Mouse (Mus musculus): ENCODE results near the gene Pla2g3. TPM values are rescaled to one million over a fixed set of nuclear protein-coding genes. Genes with fewer than 3 reads are reported as not detected.

Pla2g3 gene
- total and polyA plus RNA-seq, 2 experiments = 0.06 TPM; not detected in 1

GRCm38 (mm10) chr11:3519051-3519726 is 31.1 kb downstream of the Pla2g3 start:
- Histone ChIP-seq H3K4me1 (ENCODE audit: control insufficient read depth, insufficient read depth, low read length) (peaks cover 2% of the 10 kb centered on the region; the same call in 1 of the 2 replicates), H3K9ac (ENCODE audit: low read depth, low read length) (no peak overlapping the region), H3K36me3 (ENCODE audit: control insufficient read depth, insufficient read depth, low read length) (peaks cover 1% of the 10 kb centered on the region; the same call in 1 of the 2 replicates), H3K27me3 (ENCODE audit: control insufficient read depth, insufficient read depth, low read length) (peaks cover 7% of the 10 kb centered on the region; the same call in 1 of the 2 replicates), H3K79me2 (ENCODE audit: control insufficient read depth, insufficient read depth, low read length) (no peaks in the 10 kb centered on the region), H3K4me3 (ENCODE audit: insufficient read depth, low read depth, low read length) (no peak overlapping the region), H3K27ac (replicated peaks; ENCODE audit: insufficient read depth, low read depth, low read length) (no peak overlapping the region)
- 78% methylated on average over 4 of the region's 4 CpGs for WGBS
- no peak for TF ChIP-seq CTCF (IDR thresholded peaks at IDR 0.05; ENCODE audit: low read depth, low read length)
- DNase-seq (ENCODE audit: extremely low read depth, low read depth, low spot score) = no peak

- Histone ChIP-seq H3K36me3 (ENCODE audit: control insufficient read depth, insufficient read depth, low read length) (peaks cover 1% of the 10 kb centered on the region; the same call in 1 of the 2 replicates), H3K9ac (ENCODE audit: low read depth, low read length) (no peak overlapping the region), H3K4me3 (ENCODE audit: insufficient read depth, low read depth, low read length) (no peak overlapping the region), H3K27me3 (ENCODE audit: control insufficient read depth, insufficient read depth, low read length) (peaks cover 6% of the 10 kb centered on the region; the same call in 1 of the 2 replicates), H3K4me1 (ENCODE audit: control insufficient read depth, insufficient read depth, low read length) (no peaks in the 10 kb centered on the region; the same call in 1 of the 2 replicates), H3K27ac (replicated peaks; ENCODE audit: insufficient read depth, low read depth, low read length) (no peak overlapping the region), H3K79me2 (ENCODE audit: control insufficient read depth, insufficient read depth, low read length) (no peaks in the 10 kb centered on the region)
- no peak for DNase-seq (ENCODE audit: extremely low read depth, low read depth, low spot score)
- TF ChIP-seq POLR2A (IDR thresholded peaks at IDR 0.05; ENCODE audit: extremely low read depth, insufficient read depth, low read length) (no peak), CTCF (IDR thresholded peaks at IDR 0.05; ENCODE audit: low read depth, low read length) (no peak)
- WGBS = 80% methylated on average over 11 of the region's 11 CpGs
Observed at GRCm38 (mm10) chr11:3519756-3520398, 31.8 kb downstream of the Pla2g3 start.

GRCm38 (mm10) chr11:3520919-3521318 is 32.8 kb downstream of the Pla2g3 start:
- Histone ChIP-seq H3K27me3 (ENCODE audit: control insufficient read depth, insufficient read depth, low read length) (0 out of 2 replicates have a peak, but pooled peaks cover 4% of the 10 kb centered on the region), H3K4me3 (ENCODE audit: insufficient read depth, low read depth, low read length) (no peak overlapping the region), H3K36me3 (ENCODE audit: control insufficient read depth, insufficient read depth, low read length) (peaks cover 1% of the 10 kb centered on the region; the same call in 1 of the 2 replicates), H3K9ac (ENCODE audit: low read depth, low read length) (no peak overlapping the region), H3K4me1 (ENCODE audit: control insufficient read depth, insufficient read depth, low read length) (no peaks in the 10 kb centered on the region), H3K79me2 (ENCODE audit: control insufficient read depth, insufficient read depth, low read length) (no peaks in the 10 kb centered on the region), H3K27ac (replicated peaks; ENCODE audit: insufficient read depth, low read depth, low read length) (no peak overlapping the region)
- WGBS = 88% methylated on average over 14 of the region's 14 CpGs
- DNase-seq (ENCODE audit: extremely low read depth, low read depth, low spot score) = no peak
- no peak for TF ChIP-seq CTCF (IDR thresholded peaks at IDR 0.05; ENCODE audit: low read depth, low read length)
- no peak for TF ChIP-seq POLR2A (IDR thresholded peaks at IDR 0.05; ENCODE audit: extremely low read depth, insufficient read depth, low read length)

- no peaks in the 10 kb centered on the region for H3K4me1 ChIP-seq (ENCODE audit: control insufficient read depth, insufficient read depth, low read length)
- TF ChIP-seq POLR2A (IDR thresholded peaks at IDR 0.05; ENCODE audit: extremely low read depth, insufficient read depth, low read length) (no peak), CTCF (IDR thresholded peaks at IDR 0.05; ENCODE audit: low read depth, low read length) (no peak)
- H3K79me2 ChIP-seq (ENCODE audit: control insufficient read depth, insufficient read depth, low read length) = no peaks in the 10 kb centered on the region
- H3K36me3 ChIP-seq (ENCODE audit: control insufficient read depth, insufficient read depth, low read length) = peaks cover 1% of the 10 kb centered on the region; the same call in 1 of the 2 replicates
- WGBS = 87% methylated on average over 23 of the region's 23 CpGs
- DNase-seq (ENCODE audit: extremely low read depth, low read depth, low spot score) = no peak
- no peak overlapping the region for H3K4me3 ChIP-seq (ENCODE audit: insufficient read depth, low read depth, low read length)
- no peak overlapping the region for H3K9ac ChIP-seq (ENCODE audit: low read depth, low read length)
- H3K27ac ChIP-seq (replicated peaks; ENCODE audit: insufficient read depth, low read depth, low read length) = no peak overlapping the region
- no peaks in the 10 kb centered on the region for H3K27me3 ChIP-seq (ENCODE audit: control insufficient read depth, insufficient read depth, low read length)
Observed at GRCm38 (mm10) chr11:3521339-3522224, 33.5 kb downstream of the Pla2g3 start.

GRCm38 (mm10) chr11:3522285-3523000 is 34.4 kb downstream of the Pla2g3 start:
- TF ChIP-seq POLR2A (IDR thresholded peaks at IDR 0.05; ENCODE audit: extremely low read depth, insufficient read depth, low read length) (no peak), CTCF (IDR thresholded peaks at IDR 0.05; ENCODE audit: low read depth, low read length) (no peak)
- Histone ChIP-seq H3K4me1 (ENCODE audit: control insufficient read depth, insufficient read depth, low read length) (no peaks in the 10 kb centered on the region), H3K27me3 (ENCODE audit: control insufficient read depth, insufficient read depth, low read length) (no peaks in the 10 kb centered on the region), H3K79me2 (ENCODE audit: control insufficient read depth, insufficient read depth, low read length) (no peaks in the 10 kb centered on the region), H3K4me3 (ENCODE audit: insufficient read depth, low read depth, low read length) (no peak overlapping the region), H3K36me3 (ENCODE audit: control insufficient read depth, insufficient read depth, low read length) (peaks cover 1% of the 10 kb centered on the region; the same call in 1 of the 2 replicates), H3K27ac (replicated peaks; ENCODE audit: insufficient read depth, low read depth, low read length) (no peak overlapping the region), H3K9ac (ENCODE audit: low read depth, low read length) (no peak overlapping the region)
- 95% methylated on average over 17 of the region's 17 CpGs for WGBS
- no peak for DNase-seq (ENCODE audit: extremely low read depth, low read depth, low spot score)

Measured in liver, adult 2 months (tissue).